Mouse (Mus musculus) cortical plate, adult 2 months (tissue): ENCODE data around the gene Celf2. TPM values are rescaled to one million over a fixed set of nuclear protein-coding genes. Genes with fewer than 3 reads are reported as not detected.
A peak's percentile ranks its signal among the peaks of the same experiment; 100 is the strongest.

ENCODE experiments used
- H3K27ac ChIP-seq: fragments of 200-500 bp; 2 replicates; pipeline ENCODE4 v1.5.1; 2012; ENCODE audit warnings: low read length, control low read depth, inconsistent platforms; ENCODE audit not compliant: insufficient read depth
- H3K4me1 ChIP-seq: fragments of 200-500 bp; 2 replicates; pipeline ENCODE4 v1.6.1; 2011; ENCODE audit warnings: low read length; ENCODE audit not compliant: control insufficient read depth, insufficient read depth
- H3K4me3 ChIP-seq: fragments of 200-500 bp; 2 replicates; pipeline ENCODE4 v1.5.1; 2011; ENCODE audit warnings: mild to moderate bottlenecking, low read length, control low read depth; ENCODE audit not compliant: insufficient read depth
- CTCF ChIP-seq: fragments of 200-500 bp; IDR thresholded peaks from 2 replicates; pipeline ENCODE4 v1.5.1; 2011; ENCODE audit warnings: mild to moderate bottlenecking, control low read depth, low read length; ENCODE audit not compliant: insufficient read depth; ENCODE audit errors: extremely low read depth
- POLR2A ChIP-seq: fragments of 200-500 bp; IDR thresholded peaks from 2 replicates; pipeline ENCODE4 v1.6.1; 2011; ENCODE audit warnings: mild to moderate bottlenecking, low read length, control low read depth; ENCODE audit not compliant: insufficient read depth; ENCODE audit errors: extremely low read depth
- polyA plus RNA-seq: library from polyadenylated mRNA; depleted of rRNA; stranded (reverse); fragments of >200 nt; gene quantifications from 2 replicates; pipeline ENCODE4 v1.2.3, GENCODE M21; 2012

Celf2 gene
- polyA plus RNA-seq, 1 experiment, result 181 TPM

- no peak for TF ChIP-seq POLR2A
- no peak for TF ChIP-seq CTCF
- no peak overlapping the region for H3K4me3 ChIP-seq
- peak overlapping the region; percentile 60 for H3K27ac ChIP-seq
- peaks cover 7% of the 10 kb centered on the region for H3K4me1 ChIP-seq
Observed at GRCm38 (mm10) chr2:7346703-7347461, 162.5 kb downstream of the Celf2 start.

GRCm38 (mm10) chr2:7344951-7345350 lies 164.4 kb downstream of the Celf2 start:
- peaks cover 3% of the 10 kb centered on the region for H3K4me1 ChIP-seq
- no peak overlapping the region for H3K4me3 ChIP-seq
- TF ChIP-seq POLR2A (no peak), CTCF (no peak)
- no peak overlapping the region for H3K27ac ChIP-seq

- H3K4me3 ChIP-seq, result no peak overlapping the region
- H3K4me1 ChIP-seq, result peaks cover 2% of the 10 kb centered on the region; the same call in 1 of the 2 replicates
- no peak overlapping the region for H3K27ac ChIP-seq
- no peak for TF ChIP-seq CTCF
- no peak for TF ChIP-seq POLR2A
Observed at GRCm38 (mm10) chr2:7342911-7343478, 166.4 kb downstream of the Celf2 start.

GRCm38 (mm10) chr2:7334846-7335245 lies 174.5 kb downstream of the Celf2 start:
- Histone ChIP-seq H3K27ac (no peak overlapping the region), H3K4me3 (no peak overlapping the region), H3K4me1 (no peaks in the 10 kb centered on the region)
- no peak for TF ChIP-seq CTCF
- TF ChIP-seq POLR2A, result no peak

DNA sequence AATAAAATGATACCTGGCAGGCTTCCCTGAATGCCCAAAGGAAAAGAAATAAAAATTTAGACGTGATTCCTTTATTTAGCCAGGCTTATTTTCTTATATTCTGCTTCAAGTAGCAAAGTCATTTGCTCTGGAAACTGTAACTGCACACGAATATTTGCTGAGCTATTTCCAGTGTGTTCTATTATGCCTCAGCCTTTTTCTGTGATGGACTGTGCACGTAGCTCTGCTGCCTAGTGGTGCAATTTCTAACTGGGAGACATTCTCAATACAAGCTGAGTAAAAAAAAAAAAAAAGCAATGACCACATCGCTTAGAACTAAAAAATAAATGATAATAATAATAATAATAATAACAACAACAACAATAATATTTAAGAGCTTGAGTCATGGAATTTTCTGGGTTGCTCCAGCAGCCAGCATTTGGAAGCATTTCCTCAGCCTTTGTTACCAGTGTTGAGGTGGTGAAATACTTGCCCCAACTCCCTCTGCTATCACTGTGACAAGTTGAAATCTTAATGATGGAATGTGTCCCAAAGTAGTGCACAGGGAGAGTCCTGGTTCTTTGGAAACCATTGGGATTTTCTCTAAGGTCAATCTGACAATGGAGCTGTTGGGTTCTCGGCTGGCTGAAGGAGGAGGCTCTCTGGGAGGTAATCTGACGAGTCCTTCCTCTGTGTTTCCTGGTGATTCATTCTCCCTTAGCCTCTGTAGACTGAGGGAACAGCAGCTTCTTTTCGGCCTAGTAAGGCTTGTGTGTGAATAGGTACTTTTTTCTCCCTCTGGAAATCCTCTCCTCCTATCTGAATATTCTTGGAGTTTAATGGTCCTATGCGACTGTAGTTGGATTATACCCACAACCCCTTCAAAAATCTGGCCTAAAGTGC lies 181.1 kb downstream of the Celf2 start:
- Histone ChIP-seq H3K4me3 (no peak overlapping the region), H3K27ac (no peak overlapping the region), H3K4me1 (peaks cover 3% of the 10 kb centered on the region; the same call in 1 of the 2 replicates)
- no peak for TF ChIP-seq CTCF
- no peak for TF ChIP-seq POLR2A

GRCm38 (mm10) chr2:7319760-7320159 lies 189.6 kb downstream of the Celf2 start:
- Histone ChIP-seq H3K27ac (no peak overlapping the region), H3K4me1 (peaks cover 4% of the 10 kb centered on the region; the same call in 1 of the 2 replicates), H3K4me3 (no peak overlapping the region)
- TF ChIP-seq POLR2A, result no peak
- TF ChIP-seq CTCF, result no peak

- H3K4me1 ChIP-seq, result peaks cover 10% of the 10 kb centered on the region; the same call in 1 of the 2 replicates
- H3K4me3 ChIP-seq, result no peak overlapping the region
- H3K27ac ChIP-seq, result peak overlapping the region; percentile 87
- TF ChIP-seq CTCF, result no peak
- no peak for TF ChIP-seq POLR2A
Observed at GRCm38 (mm10) chr2:7311776-7312175, 197.6 kb downstream of the Celf2 start.

DNA sequence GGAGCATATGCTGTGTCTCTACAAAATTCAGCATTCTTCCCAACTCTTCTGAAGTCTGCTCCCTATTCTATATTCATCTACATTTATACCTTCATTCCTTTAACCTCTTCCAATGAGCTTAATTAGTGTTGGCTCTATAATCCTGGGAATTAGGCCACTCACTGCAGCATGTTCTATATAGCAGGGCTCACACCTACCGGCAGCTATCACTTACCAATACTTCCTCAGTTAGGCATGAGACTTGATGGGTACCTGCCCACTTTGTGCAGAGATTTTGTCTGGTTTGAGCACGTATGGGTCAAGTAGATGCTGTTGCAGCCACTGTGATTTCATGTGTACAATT lies 198.6 kb downstream of the Celf2 start:
- no peak overlapping the region for H3K27ac ChIP-seq
- TF ChIP-seq POLR2A (no peak), CTCF (no peak)
- H3K4me3 ChIP-seq, result no peak overlapping the region
- peaks cover 10% of the 10 kb centered on the region; the same call in 1 of the 2 replicates for H3K4me1 ChIP-seq

GRCm38 (mm10) chr2:7310129-7310839 lies 199.1 kb downstream of the Celf2 start:
- no peak for TF ChIP-seq POLR2A
- TF ChIP-seq CTCF, result no peak
- Histone ChIP-seq H3K4me1 (peaks cover 10% of the 10 kb centered on the region; the same call in 1 of the 2 replicates), H3K4me3 (no peak overlapping the region), H3K27ac (no peak overlapping the region)
